Mouse (Mus musculus): ENCODE results near the gene Ccdc6.

Ccdc6 gene

DNA sequence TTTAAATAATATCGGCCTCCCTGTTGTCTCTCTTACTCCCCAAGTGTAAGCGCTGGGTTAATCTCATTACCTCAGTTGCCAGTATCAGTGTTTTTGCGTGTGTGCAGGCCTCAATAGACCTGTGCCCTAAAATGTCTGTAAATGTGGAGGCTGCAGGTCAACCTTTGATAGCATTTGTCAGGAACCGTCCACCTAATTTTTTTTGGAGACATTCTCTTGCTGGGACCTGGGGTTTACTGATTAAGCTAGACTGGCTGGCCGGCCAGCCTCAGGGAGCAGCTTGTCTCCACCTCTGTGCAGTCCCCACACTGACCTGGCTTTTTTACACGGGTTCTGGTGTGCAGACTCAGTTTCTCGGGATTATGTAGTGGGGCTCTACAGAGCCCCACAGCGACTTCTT, 30.4 kb downstream of the Ccdc6 start:
- in situ Hi-C loops (cut with MboI, MseI): loop anchor here (10.0 kb wide), 1 partner anchor 1108 kb away; the partner anchor contains the start of gene Tfam

DNA sequence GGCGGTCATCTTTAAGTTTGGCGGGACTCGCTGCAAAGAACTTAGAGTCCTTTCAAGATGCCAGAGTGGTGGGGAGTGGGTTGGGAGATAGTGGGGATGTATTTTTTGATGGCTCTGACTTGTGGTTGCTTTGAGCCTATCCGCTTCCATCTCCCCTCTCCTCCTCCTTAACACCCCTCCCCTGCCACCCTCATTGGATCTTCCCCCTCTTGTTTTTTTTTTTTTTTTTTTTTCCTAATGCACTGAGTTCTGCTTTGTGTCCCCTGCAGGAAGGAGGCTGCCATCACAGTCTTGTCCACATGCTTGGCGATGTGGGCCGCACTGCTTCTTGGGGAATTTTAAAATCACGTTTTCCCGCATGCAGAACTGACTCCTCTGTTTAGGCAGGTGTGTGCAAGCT, 31.5 kb downstream of the Ccdc6 start:
- in situ Hi-C loops (cut with MboI, MseI): loop anchor here (10.0 kb wide), 1 partner anchor 1106 kb away; the partner anchor contains the start of gene Tfam

DNA sequence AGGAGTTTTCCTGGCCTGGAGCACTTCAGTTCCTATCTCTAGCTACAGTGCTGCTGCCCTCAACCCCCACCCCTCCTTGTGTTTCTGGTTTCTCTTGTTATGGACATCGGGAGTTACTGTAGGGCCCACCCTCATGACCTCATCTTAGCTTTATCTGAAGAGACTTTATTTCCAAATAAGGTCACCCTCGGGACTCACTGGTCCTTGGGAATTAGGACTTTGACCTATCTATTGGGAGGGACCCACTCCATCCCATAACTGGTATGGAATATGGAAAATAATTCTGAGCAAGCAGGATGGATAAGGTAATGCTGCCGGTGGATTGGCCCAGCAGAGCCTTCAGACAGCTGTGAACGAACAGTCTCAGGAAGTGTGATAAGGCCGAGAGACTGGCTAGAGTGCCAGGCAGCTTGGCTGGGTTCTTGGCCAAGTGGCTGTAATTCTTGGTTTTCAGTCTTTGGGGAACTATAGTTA, 35.2 kb downstream of the Ccdc6 start:
- in situ Hi-C loops (cut with MboI, MseI): no loop called here

DNA sequence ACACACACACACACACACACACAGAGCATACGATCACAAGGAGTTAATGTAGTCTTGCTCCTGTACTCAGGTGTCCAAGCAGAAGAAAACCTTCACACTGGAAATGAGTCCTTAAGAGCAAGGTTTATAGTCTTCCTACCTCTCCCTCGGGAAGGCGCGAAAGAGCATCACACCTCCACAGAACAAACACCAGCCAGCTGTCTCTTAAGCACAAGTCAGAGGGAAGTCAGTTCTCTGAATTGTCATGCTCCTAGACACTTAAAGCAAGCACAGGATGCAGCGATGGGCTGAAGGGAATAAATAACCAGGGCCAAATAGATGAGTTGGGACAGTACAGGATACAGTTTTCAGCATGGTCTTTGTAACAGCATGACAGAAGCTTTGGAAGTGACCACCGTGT, 35.8 kb downstream of the Ccdc6 start:
- in situ Hi-C loops (cut with MboI, MseI): no loop called here

DNA sequence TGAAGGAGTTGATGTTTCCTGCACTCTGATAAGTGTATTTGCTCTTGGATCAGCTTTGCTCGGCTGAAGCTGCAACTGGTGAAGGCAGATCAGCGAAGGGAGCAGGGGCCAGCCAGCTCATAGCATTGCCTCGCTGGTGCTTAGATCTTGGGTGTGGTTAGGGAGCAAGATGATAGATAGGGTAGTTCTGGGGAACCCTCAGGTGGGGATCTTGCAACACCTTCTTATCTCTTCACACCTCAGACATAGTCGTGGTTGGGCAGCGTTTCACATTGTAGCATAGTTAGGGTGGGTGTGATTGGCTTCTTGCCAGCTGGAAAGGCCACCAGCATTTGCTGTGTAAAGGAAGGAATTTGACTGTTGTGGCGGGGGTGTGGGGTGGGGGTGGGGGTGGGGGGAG, 36.3 kb downstream of the Ccdc6 start:
- in situ Hi-C loops (cut with MboI, MseI): no loop called here

DNA sequence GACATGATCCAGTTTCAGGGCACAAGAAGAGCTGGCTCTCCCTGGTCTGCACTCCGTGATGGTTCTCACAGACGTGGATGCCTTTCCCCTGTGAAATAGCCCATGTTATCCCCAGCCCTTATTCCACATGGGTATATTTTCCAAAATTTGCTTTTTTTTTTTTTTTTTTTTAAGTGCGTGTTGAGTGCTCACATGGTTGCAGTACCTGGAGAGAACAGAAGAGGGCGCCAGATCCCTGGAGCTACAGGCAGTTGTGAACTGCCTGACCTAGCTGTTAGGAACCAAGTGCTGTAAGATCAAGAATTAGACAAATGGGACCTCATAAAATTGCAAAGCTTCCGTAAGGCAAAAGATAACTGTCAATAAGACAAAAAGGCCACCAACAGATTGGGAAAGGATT, 38.8 kb downstream of the Ccdc6 start:
- in situ Hi-C loops (cut with MboI, MseI): no loop called here

DNA sequence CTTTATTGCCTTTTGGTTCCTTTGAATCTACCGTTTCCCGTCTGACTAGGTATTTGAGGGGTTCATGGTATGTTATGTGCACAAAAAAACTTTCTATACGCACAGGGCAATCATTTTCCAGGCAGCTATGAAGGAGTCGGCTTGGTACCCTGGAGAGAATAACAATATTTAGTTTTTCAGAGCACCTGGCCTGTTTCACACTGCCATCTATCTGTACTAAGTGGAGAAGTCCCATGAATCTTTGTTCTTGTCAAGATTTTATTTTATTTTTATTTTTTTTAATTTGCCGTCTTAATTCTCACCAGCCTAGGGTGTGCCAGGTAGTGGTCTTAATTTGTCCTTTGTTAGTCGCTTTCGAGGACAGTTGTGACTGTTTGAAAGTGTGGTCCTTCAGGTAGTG, 40.7 kb downstream of the Ccdc6 start:
- in situ Hi-C loops (cut with MboI, MseI): no loop called here

DNA sequence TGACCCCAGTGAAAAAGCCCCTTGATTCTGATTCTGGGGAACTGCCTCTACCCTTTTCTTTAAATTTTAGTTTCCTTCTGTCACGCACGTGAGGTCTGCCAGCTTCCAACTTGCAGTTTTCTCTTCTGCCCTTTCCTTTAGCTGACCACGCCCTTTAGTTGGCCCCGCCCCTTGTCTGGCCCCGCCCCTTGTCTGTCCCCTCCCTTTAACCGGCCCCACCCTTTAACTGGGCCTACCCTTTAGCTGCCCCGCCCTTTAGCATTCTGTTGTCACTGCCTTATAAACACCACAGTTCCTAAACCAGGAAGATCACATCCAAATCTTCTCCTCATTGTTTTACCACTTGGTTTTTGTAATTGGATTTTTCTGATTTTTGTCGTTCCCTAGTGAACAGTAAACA, 41.2 kb downstream of the Ccdc6 start:
- in situ Hi-C loops (cut with MboI, MseI): no loop called here

DNA sequence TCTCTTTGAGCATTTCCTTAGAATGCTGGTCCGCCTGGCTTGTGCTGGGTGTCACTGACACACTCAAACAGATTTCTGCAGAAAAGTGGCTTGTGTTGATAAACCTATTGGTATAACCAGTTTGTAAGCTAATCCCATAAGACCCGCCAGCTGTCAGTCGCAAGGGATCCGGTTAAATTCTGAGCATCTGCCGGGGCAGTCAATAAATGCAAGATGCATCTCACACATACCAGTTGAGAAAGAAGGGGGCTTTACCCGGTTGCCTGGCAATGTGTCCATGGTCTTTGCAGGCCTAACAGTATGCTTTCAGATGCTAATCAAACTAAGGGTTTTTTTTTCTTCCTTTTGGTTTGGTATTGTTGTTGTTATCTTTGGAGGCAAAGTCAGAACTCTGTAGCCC, 42.4 kb downstream of the Ccdc6 start:
- in situ Hi-C loops (cut with MboI, MseI): no loop called here

DNA sequence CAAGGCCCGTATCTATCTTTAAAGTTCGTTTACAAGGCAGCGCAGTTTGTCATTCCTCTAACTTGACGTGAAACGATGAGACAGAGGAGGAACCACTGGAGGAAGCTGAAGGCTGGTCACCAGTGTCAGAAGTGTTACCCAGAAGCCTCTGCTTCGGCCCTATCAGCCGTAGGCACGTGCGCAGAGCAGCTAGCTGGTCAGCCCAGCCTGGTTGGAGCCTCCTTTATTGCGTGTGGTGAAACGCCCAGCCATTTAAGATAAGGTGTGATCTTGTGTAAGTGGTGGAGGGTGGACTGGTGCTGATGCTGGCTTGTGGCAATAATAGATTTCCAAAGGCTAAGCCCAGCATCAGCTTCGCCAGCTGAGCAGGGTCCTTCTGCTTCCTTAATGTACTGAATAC, 43.5 kb downstream of the Ccdc6 start:
- in situ Hi-C loops (cut with MboI, MseI): no loop called here

DNA sequence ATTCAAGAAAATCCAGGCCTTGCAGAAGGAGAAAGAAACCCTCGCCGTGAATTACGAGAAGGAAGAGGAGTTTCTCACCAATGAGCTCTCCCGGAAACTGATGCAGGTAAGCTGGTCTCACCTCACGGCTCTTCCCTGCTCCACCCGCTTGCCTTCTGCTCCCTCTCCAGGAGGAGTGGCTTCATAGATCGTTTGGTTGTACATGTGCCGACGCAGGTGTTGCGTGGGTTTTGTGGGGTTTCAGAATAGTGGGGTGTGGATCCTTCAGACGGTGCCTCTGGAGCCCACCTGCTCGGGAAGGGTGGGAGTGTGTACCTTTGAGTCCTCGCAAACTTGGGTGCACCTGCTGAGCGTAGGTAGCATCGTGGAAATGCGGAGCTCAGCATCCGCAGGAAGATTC, 45.7 kb downstream of the Ccdc6 start:
- in situ Hi-C loops (cut with MboI, MseI): no loop called here

DNA sequence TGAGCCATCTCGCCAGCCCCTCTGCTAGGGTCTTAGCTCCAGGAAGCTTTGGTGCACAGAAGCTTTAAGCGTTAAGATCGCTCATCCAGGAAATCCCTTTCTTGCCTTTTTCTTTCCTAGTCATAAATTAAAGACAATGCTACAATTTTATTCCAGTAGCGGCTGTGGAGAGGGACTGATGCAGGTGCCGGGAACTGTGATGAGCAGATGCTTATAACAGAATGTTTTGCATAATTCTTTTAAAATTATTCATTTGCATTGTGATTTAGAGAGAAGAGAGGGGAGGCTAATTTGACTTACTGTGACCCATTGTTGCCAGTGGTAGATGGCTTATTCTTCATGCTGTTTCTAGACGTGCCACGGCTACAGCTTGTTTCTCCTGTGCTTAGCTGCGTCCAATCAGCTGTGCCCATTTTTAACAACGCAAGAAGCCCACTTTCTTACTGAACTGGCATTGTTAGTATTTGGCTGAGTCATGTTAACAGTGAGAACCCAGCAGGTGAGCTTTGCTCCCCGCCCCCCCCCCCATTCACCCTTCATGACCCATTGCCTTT, 47.2 kb downstream of the Ccdc6 start:
- in situ Hi-C loops (cut with MboI, MseI): no loop called here

DNA sequence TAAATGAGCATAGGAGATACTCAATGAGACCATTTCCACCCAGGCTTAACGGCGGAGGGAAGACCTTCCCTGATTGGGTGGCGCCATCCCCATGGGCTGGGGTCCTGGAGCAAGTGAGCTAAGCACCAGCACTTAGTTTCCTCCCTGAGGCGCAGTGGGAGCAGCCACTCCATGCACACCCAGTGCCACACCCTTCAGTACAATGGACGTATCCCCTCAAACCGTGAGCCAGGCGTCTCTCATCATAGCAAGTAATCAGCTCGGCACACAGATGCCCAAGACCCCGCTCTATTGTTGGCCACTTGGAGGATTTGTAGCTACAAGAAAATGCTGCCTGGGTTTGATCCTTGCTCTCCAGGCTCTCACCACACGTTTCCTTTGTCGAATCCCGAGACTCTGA, 49.0 kb downstream of the Ccdc6 start:
- in situ Hi-C loops (cut with MboI, MseI): no loop called here

DNA sequence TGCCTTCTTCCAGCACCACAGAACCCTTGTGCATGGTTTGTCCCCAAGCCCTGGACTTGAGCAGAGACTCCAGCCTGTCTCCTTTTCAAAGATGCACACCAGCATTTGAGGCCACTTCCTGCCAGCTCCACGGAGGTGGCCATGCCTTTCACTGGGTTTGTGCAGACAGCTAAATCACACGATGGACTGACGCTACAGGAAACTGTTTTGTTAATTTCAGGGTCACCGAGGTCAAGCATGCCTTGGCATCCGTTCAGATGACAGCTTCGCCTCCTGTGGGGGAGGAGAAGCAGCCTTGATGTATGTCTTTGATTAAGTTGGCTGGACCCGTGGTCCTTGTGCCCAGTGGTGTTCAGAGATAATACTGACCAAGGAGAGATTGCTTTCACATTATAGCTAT, 52.2 kb downstream of the Ccdc6 start:
- in situ Hi-C loops (cut with MboI, MseI): no loop called here

DNA sequence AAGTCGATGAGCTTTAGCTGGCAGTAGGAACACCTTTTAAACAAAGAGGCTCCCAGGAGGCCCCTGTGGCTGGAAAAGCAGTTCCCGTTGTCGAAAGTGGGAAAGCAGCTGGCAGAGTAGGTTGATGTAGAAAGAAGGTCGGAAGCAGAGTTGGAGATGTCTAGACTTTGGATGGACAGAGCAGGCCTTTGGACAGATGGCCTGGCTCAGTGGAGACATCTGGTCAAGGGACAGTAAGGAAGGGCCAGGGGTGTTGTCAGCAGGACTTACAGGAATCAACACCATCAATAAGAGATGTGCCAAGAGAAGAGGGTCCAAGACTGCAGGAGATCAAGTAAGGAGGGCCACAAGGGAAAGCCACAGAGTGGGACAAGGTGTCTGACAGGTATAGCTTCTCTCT, 53.4 kb downstream of the Ccdc6 start:
- in situ Hi-C loops (cut with MboI, MseI): no loop called here

DNA sequence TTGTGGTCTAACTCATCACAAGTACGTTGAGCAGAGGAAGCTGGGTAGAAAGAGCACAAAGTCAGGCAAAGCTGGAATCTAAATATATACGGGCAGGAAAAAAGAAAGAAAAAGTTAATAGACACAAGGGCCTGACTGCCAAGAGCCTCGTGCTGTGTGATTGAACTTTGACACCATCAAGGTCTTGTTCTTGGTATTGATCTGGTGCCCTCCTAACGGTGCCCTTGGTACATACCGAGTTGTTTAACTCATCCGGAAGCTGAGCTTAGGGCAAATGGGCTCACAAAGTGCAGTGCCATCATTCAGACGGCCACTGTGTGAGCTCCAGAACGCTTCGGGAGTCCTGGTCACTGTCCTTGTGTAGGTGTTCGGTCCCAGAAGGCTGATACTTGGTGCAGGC, 54.2 kb downstream of the Ccdc6 start:
- in situ Hi-C loops (cut with MboI, MseI): no loop called here

DNA sequence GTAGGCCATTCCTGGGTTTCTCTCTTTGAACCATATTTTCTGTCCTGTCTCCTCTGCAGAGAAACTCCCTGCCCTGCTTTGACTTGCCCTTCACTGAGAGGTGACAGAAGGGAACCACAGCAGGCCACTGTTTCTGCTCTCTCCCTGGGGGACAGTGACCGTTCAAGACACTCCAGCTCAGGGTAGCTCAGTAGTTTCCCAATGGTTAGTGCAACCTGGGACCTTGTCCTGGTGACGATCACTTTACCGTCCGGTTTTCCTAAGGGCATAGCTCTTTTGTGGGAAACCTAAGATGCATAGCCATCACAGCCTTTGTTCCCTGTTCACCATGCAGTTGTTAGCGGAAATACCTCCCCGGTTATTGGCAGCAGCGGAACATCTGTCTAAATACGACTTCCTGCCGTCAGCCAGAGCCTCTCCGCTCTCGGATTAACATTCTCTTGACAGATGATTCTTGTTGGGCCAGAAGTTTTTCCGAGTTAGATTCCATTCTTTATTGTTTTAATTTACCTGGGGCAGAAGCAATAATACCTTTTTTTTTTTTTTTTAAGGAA, 55.3 kb downstream of the Ccdc6 start:
- in situ Hi-C loops (cut with MboI, MseI): no loop called here

DNA sequence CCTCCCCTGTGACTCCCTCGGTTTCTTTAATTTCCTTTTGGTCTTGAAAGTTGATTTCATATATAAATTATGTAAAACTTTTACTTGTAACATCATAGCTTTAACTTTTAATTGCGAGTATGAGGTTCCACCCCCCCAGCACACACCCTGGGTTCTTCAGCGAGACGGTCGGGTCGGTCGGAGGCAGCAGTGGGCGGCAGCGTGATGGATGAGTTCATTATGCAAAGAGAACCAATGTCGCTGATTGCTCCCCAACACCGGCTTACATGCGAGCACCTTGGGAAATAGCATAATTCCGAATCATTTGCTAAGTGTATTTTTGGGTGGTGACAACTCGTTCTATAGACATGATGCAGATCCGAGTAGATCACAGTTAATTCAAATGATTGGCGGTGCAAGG, 56.9 kb downstream of the Ccdc6 start:
- in situ Hi-C loops (cut with MboI, MseI): no loop called here

DNA sequence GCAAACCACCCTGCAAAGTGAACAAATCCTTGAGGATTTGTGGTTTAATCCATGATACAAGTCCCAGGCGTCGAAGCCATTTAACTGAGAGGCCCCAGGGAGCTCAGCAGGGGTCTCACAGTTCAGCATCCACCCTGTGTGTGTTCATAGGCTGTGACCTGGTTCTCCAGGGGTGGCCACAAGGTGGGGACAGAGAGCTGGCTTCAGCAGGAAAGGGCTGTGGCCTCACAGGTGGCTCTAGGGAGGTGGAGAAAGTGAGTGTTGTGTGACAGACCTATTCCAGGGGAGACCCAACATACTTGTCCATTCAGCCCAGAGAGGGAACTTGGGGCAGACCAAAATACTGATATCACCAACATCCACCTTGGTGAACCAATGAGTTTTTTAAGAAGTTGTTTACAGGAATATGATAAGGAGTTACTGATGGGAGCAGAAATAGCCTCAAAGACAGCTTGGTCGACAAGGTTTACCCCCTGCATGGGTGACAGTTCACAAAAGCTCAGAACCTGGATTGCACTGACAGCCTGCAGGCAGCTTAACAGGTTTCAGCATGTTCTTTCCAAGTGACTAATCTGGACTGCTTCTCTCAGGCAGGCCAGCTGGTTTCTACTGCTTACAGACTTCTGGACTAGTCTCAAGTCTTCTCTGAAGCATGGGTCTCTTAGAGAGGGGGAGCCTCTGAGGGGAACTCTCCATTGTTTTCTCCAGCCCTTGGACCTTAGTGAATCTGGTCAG, 59.7 kb downstream of the Ccdc6 start:
- in situ Hi-C loops (cut with MboI, MseI): no loop called here

DNA sequence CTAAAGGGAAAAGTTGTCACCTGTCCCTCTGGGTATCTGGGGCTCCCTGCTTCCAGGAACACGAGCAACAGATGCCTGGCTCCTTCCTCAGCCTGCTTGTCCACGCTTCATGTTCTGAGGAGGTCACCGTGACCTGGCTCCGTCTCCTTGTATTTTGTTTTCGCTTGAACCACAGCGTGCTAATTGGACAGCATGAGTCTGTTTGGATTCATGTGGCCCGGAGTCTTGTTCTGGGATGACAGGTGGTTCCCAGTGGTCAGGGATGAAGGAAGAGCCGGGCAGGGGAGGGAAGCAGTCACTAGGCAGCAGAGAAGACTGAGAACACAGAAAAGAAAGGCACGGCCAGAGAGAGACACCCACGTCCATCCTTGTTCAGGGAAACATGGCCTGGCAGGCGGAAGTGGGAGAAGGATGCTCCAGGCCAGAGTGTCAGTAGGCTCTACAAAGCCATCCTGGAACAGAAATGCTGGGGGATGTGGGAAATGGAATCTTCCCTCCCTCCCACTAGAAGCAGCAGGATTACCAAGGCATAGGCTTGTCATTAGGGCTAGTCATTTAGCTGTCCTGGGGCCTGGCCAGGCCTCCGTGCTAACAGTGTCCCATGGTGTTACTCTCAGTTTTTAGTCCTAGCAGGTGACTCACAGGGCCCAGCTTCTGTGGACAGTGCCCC, 62.9 kb downstream of the Ccdc6 start:
- in situ Hi-C loops (cut with MboI, MseI): no loop called here

DNA sequence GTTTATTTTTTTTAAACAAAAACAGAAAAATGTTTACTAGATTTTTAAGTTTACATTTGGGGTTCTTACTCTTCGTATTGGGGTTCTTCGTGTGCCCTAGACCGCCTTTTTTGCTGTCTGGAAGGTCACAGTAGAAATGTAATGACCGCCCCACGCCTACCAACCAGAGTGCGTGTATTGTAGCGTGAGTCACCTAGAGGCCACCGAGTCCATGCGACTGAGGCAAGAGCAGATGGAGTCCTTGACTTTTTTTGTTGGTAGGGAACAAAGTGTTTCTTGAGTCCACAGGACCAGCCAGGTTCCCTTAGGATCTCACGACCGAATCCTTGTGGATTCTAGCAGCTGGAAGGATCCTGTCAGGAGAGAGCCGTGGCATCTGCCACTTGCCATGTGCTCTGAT, 63.9 kb downstream of the Ccdc6 start:
- in situ Hi-C loops (cut with MboI, MseI): no loop called here

DNA sequence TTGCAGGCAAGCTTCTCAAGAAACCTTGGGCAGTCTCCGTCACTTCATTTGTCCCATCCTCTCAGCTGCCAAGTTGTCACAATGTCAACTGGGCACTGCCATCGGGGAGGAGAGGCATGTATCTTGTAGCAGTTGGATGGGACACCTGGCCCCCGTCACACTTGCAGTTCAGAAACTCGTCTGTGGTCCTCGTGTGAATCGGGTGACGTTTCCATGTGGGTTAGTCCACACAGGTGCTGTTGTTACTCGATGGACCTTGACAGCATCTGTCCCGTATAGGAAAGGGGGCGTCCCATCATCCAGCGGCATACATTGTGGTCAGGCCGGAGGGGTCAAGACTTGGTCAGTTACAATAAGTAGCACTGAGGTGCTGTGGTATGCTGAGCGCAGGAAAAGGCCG, 64.6 kb downstream of the Ccdc6 start:
- in situ Hi-C loops (cut with MboI, MseI): no loop called here

DNA sequence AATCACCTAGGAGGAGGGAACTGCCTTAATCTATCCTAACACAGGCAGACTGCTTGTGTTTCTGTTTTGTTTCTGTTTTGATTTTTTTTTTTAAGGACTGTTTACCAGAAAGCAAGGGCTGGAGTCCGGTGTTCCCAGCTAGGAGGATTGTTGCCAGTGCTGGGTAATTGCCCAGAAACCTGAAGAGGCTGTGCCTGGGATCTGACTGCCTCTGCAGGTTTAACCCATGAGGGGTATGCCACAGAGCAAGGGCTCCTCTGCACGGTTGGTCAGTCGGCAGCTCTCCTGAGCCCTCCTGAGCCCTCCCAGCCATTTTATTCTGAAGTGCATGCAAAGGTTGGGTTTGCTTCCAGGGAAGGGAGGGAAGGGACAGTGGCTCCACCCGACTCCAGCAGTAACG, 66.8 kb downstream of the Ccdc6 start:
- in situ Hi-C loops (cut with MboI, MseI): no loop called here

Measured in T-helper 1 cell (primary cell).